In genomic region chr6:91160976-91161375, GRCm38 (mm10) we compare ENCODE assay signal across 11 mouse cellular contexts. TPM values are rescaled to one million over a fixed set of nuclear protein-coding genes. Genes with fewer than 3 reads are reported as not detected.
DNase-seq lines count a peak whose midpoint lies in the region; ATAC-seq and TF ChIP-seq lines count a peak whose summit lies in the region.
"Had no signal": no experiment of that assay in that cellular context is flagged by ENCODE, and none has a peak within 500 bp of the region (broad histone marks: within the 10 kb centered on the region; RNA-seq: fewer than 3 reads in every experiment).

No protein-coding gene starts in this region.

- H3K9ac ChIP-seq in forebrain, embryonic 13.5 days: no peak overlapping the region
- H3K9ac ChIP-seq in liver, adult 2 months (ENCODE audit: low read depth, low read length): no peak overlapping the region
- no peak overlapping the region for H3K9ac ChIP-seq in hindbrain, embryonic 14.5 days
- H3K9ac ChIP-seq in liver, postnatal 0 days (replicated peaks): no peak overlapping the region
- H3K9ac ChIP-seq: lung, embryonic 14.5 days had no signal

- peak overlapping the region; percentile 65 for H3K27ac ChIP-seq in forebrain, embryonic 13.5 days
- H3K27ac ChIP-seq in forebrain, embryonic 10.5 days: no peak overlapping the region
- peak overlapping the region; percentile 53 for H3K27ac ChIP-seq in liver, adult 2 months (replicated peaks; ENCODE audit: insufficient read depth, low read depth, low read length)
- H3K27ac ChIP-seq in hindbrain, embryonic 14.5 days: 0 out of 2 replicates have a peak overlapping the region, but pooled peaks have one; percentile 45
- peak overlapping the region; percentile 88; the same call in 1 of the 2 replicates for H3K27ac ChIP-seq in liver, postnatal 0 days (ENCODE audit: low read depth)

- peaks cover 55% of the 10 kb centered on the region for H3K4me1 ChIP-seq in forebrain, embryonic 13.5 days
- H3K4me1 ChIP-seq in forebrain, embryonic 10.5 days: peaks cover 52% of the 10 kb centered on the region
- peaks cover 35% of the 10 kb centered on the region for H3K4me1 ChIP-seq in liver, adult 2 months (ENCODE audit: control insufficient read depth, insufficient read depth, low read length)
- peaks cover 44% of the 10 kb centered on the region for H3K4me1 ChIP-seq in hindbrain, embryonic 14.5 days (replicated peaks; ENCODE audit: control insufficient read depth, insufficient read depth, low read length)
- H3K4me1 ChIP-seq in liver, postnatal 0 days (ENCODE audit: insufficient read depth): peaks cover 81% of the 10 kb centered on the region

- ATAC-seq in forebrain, embryonic 13.5 days: no peak
- no peak for ATAC-seq in hindbrain, embryonic 14.5 days (ENCODE audit: low FRiP score)
- no peak for ATAC-seq in liver, postnatal 0 days

- no peak overlapping the region for H3K4me2 ChIP-seq in forebrain, embryonic 13.5 days
- no peak overlapping the region for H3K4me2 ChIP-seq in hindbrain, embryonic 14.5 days (replicated peaks)
- H3K4me2 ChIP-seq in liver, postnatal 0 days (ENCODE audit: low read depth, low read length): no peak overlapping the region
- H3K4me2 ChIP-seq: kidney, embryonic 15.5 days; lung, embryonic 14.5 days had no signal

- no peak for TF ChIP-seq CTCF in liver, adult 2 months (IDR thresholded peaks at IDR 0.05; ENCODE audit: low read depth, low read length)
- TF ChIP-seq CTCF in liver, postnatal 0 days (IDR thresholded peaks at IDR 0.05; ENCODE audit: low read depth): no peak

- peaks cover 3% of the 10 kb centered on the region; the same call in 1 of the 2 replicates for H3K79me2 ChIP-seq in liver, adult 2 months (ENCODE audit: control insufficient read depth, insufficient read depth, low read length)

- H3K9me3 ChIP-seq in forebrain, embryonic 13.5 days (replicated peaks): no peaks in the 10 kb centered on the region
- no peaks in the 10 kb centered on the region for H3K9me3 ChIP-seq in forebrain, embryonic 10.5 days
- no peaks in the 10 kb centered on the region for H3K9me3 ChIP-seq in hindbrain, embryonic 14.5 days (ENCODE audit: control insufficient read depth, low read length)
- H3K9me3 ChIP-seq in liver, postnatal 0 days (ENCODE audit: low read length): no peaks in the 10 kb centered on the region
- H3K9me3 ChIP-seq: G1E; kidney, embryonic 15.5 days had no signal

- WGBS in forebrain, embryonic 13.5 days: 70% methylated on average over 2 of the region's 2 CpGs
- WGBS in forebrain, embryonic 10.5 days: 81% methylated on average over 2 of the region's 2 CpGs
- 17% methylated on average over 2 of the region's 2 CpGs for WGBS in liver, adult 2 months
- WGBS in hindbrain, embryonic 14.5 days: 68% methylated on average over 2 of the region's 2 CpGs
- 58% methylated on average over 2 of the region's 2 CpGs for WGBS in liver, postnatal 0 days (ENCODE audit: insufficient replicate concordance)

- no peak overlapping the region for H3K4me3 ChIP-seq in forebrain, embryonic 13.5 days
- H3K4me3 ChIP-seq in forebrain, embryonic 10.5 days: no peak overlapping the region
- no peak overlapping the region for H3K4me3 ChIP-seq in liver, adult 2 months (ENCODE audit: insufficient read depth, low read depth, low read length)
- no peak overlapping the region for H3K4me3 ChIP-seq in hindbrain, embryonic 14.5 days (replicated peaks; ENCODE audit: low read length)
- H3K4me3 ChIP-seq in liver, postnatal 0 days (ENCODE audit: low read depth, low read length): no peak overlapping the region
- H3K4me3 ChIP-seq: kidney, embryonic 15.5 days had no signal

- no peak for DNase-seq in forebrain, embryonic 10.5 days (ENCODE audit: extremely low spot score, low spot score)
- no peak for DNase-seq in liver, adult 2 months (ENCODE audit: extremely low read depth, low read depth, low spot score)
- DNase-seq in liver: no peak
- DNase-seq in hindbrain, embryonic 14.5 days (ENCODE audit: low spot score): no peak
- no peak for DNase-seq in liver, postnatal 0 days
- DNase-seq in right cerebral cortex, postnatal 14 days: no peak

- no peak for TF ChIP-seq EP300 in liver, postnatal 0 days (IDR thresholded peaks at IDR 0.05; ENCODE audit: low read depth)

- H3K36me3 ChIP-seq in forebrain, embryonic 13.5 days (ENCODE audit: poor library complexity, severe bottlenecking): 0 out of 2 replicates have a peak, but pooled peaks cover 5% of the 10 kb centered on the region
- peaks cover 8% of the 10 kb centered on the region for H3K36me3 ChIP-seq in forebrain, embryonic 10.5 days (replicated peaks)
- H3K36me3 ChIP-seq in liver, adult 2 months (ENCODE audit: control insufficient read depth, insufficient read depth, low read length): no peaks in the 10 kb centered on the region
- H3K36me3 ChIP-seq in hindbrain, embryonic 14.5 days (replicated peaks; ENCODE audit: control insufficient read depth, insufficient read depth): peaks cover 10% of the 10 kb centered on the region; the same call in 1 of the 2 replicates
- H3K36me3 ChIP-seq in liver, postnatal 0 days (replicated peaks; ENCODE audit: insufficient read depth, low read length): no peaks in the 10 kb centered on the region
- H3K36me3 ChIP-seq: G1E had no signal

- no peaks in the 10 kb centered on the region for H3K27me3 ChIP-seq in forebrain, embryonic 13.5 days
- H3K27me3 ChIP-seq in forebrain, embryonic 10.5 days (ENCODE audit: poor library complexity, severe bottlenecking): no peaks in the 10 kb centered on the region
- no peaks in the 10 kb centered on the region for H3K27me3 ChIP-seq in liver, adult 2 months (ENCODE audit: control insufficient read depth, insufficient read depth, low read length)
- no peaks in the 10 kb centered on the region for H3K27me3 ChIP-seq in hindbrain, embryonic 14.5 days (ENCODE audit: control insufficient read depth, insufficient read depth, low read length)
- no peaks in the 10 kb centered on the region for H3K27me3 ChIP-seq in liver, postnatal 0 days (ENCODE audit: insufficient read depth, low read length)
- H3K27me3 ChIP-seq: kidney, embryonic 15.5 days had no signal

- TF ChIP-seq POLR2A in liver, adult 2 months (IDR thresholded peaks at IDR 0.05; ENCODE audit: extremely low read depth, insufficient read depth, low read length): no peak

RNA-seq across cellular contexts. Expression of gene Hdac11, which starts 4.5 kb away (rescaled TPM):
- 15.3 and 21.0 TPM in 2 replicates for polyA plus RNA-seq in forebrain, embryonic 13.5 days (2015; fragmentation: Nextera tagmentation; extraction: Ambion mirVana)
- 9.5 and 9.8 TPM in 2 replicates for polyA plus RNA-seq in forebrain, embryonic 10.5 days (2016; fragmentation: Nextera tagmentation; extraction: Ambion mirVana)
- total RNA-seq in liver, adult 2 months (2014; rRNA removed): 37.2 and 42.9 TPM in 2 replicates
- 58.4 and 60.5 TPM in 2 replicates for polyA plus RNA-seq in liver, adult 2 months (2012; rRNA removed)
- polyA plus RNA-seq in hindbrain, embryonic 14.5 days (2014; fragmentation: Nextera tagmentation; extraction: Ambion mirVana): 42.7 and 50.1 TPM in 2 replicates
- 3.4 and 4.6 TPM in 2 replicates for polyA plus RNA-seq in liver, postnatal 0 days (2015; fragmentation: Nextera tagmentation; extraction: Ambion mirVana)

RNA-seq across cellular contexts. Expression of gene Nup210, which starts 44.3 kb away (rescaled TPM):
- 17.1 and 23.7 TPM in 2 replicates for polyA plus RNA-seq in forebrain, embryonic 13.5 days (2015; fragmentation: Nextera tagmentation; extraction: Ambion mirVana)
- polyA plus RNA-seq in forebrain, embryonic 10.5 days (2016; fragmentation: Nextera tagmentation; extraction: Ambion mirVana): 38.6 and 41.6 TPM in 2 replicates
- total RNA-seq in liver, adult 2 months (2014; rRNA removed): 12.2 and 14.9 TPM in 2 replicates
- polyA plus RNA-seq in liver, adult 2 months (2012; rRNA removed): 13.8 and 18.3 TPM in 2 replicates
- polyA plus RNA-seq in hindbrain, embryonic 14.5 days (2014; fragmentation: Nextera tagmentation; extraction: Ambion mirVana): 23.3 TPM in 2 replicates
- 8.5 and 11.8 TPM in 2 replicates for polyA plus RNA-seq in liver, postnatal 0 days (2015; fragmentation: Nextera tagmentation; extraction: Ambion mirVana)

RNA-seq across cellular contexts. Expression of gene Fbln2, which starts 51.3 kb away (rescaled TPM):
- 8.5 and 12.2 TPM in 2 replicates for polyA plus RNA-seq in forebrain, embryonic 13.5 days (2015; fragmentation: Nextera tagmentation; extraction: Ambion mirVana)
- 30.5 and 35.4 TPM in 2 replicates for polyA plus RNA-seq in forebrain, embryonic 10.5 days (2016; fragmentation: Nextera tagmentation; extraction: Ambion mirVana)
- 1.4 and 2.3 TPM in 2 replicates for total RNA-seq in liver, adult 2 months (2014; rRNA removed)
- polyA plus RNA-seq in liver, adult 2 months (2012; rRNA removed): 3.4 and 3.5 TPM in 2 replicates
- 26.2 and 27.2 TPM in 2 replicates for polyA plus RNA-seq in hindbrain, embryonic 14.5 days (2014; fragmentation: Nextera tagmentation; extraction: Ambion mirVana)
- 3.8 and 4.0 TPM in 2 replicates for polyA plus RNA-seq in liver, postnatal 0 days (2015; fragmentation: Nextera tagmentation; extraction: Ambion mirVana)
- total RNA-seq: monocyte, adult 5-6 weeks had no signal
- polyA plus RNA-seq: G1E had no signal
